Mouse (Mus musculus) ES-Bruce4 (cell line): ENCODE data around the gene Tmem40. TPM values are rescaled to one million over a fixed set of nuclear protein-coding genes. Genes with fewer than 3 reads are reported as not detected.

Experiments used
- H3K27ac ChIP-seq: 2 replicates; pipeline ENCODE4 v1.5.1; 2012; ENCODE audit warnings: low read length, inconsistent platforms; ENCODE audit not compliant: insufficient read depth
- H3K27me3 ChIP-seq: 2 replicates; pipeline ENCODE4 v1.6.1; 2012; ENCODE audit warnings: mild to moderate bottlenecking, low read length, inconsistent platforms; ENCODE audit not compliant: control insufficient read depth, poor library complexity, insufficient read depth, severe bottlenecking
- H3K36me3 ChIP-seq: 2 replicates; pipeline ENCODE4 v1.6.1; 2012; ENCODE audit warnings: inconsistent platforms, mild to moderate bottlenecking, low read length, moderate library complexity; ENCODE audit not compliant: control insufficient read depth, poor library complexity, insufficient read depth, severe bottlenecking
- H3K4me1 ChIP-seq: one replicate; pipeline ENCODE4 v1.8.1; 2011; ENCODE audit warnings: low read length; ENCODE audit not compliant: control insufficient read depth, insufficient read depth
- H3K4me3 ChIP-seq: 2 replicates; pipeline ENCODE4 v1.5.1; 2011; ENCODE audit warnings: low read depth, mild to moderate bottlenecking, low read length
- H3K9ac ChIP-seq: 2 replicates; pipeline ENCODE4 v1.6.1; 2012; ENCODE audit warnings: low read depth, mild to moderate bottlenecking, inconsistent platforms; ENCODE audit not compliant: poor library complexity, severe bottlenecking
- H3K9me3 ChIP-seq: replicated peaks from 2 replicates; pipeline ENCODE4 v1.6.1; 2012; ENCODE audit warnings: mild to moderate bottlenecking, low read length, inconsistent platforms; ENCODE audit not compliant: control insufficient read depth, poor library complexity, insufficient read depth, severe bottlenecking
- CTCF ChIP-seq: IDR thresholded peaks from one replicate; pipeline ENCODE4 v1.8.1; 2011; ENCODE audit warnings: low read depth, low read length
- EP300 ChIP-seq: IDR thresholded peaks from 2 replicates; pipeline ENCODE4 v1.6.1; 2011; ENCODE audit warnings: low read depth, low read length; ENCODE audit not compliant: insufficient read depth
- POLR2A ChIP-seq: IDR thresholded peaks from one replicate; pipeline ENCODE4 v1.8.1; 2011; ENCODE audit warnings: low read length; ENCODE audit not compliant: insufficient read depth
- polyA plus RNA-seq: library from polyadenylated mRNA; stranded (reverse); fragments of >200 nt; gene quantifications from 2 replicates; pipeline ENCODE4 v1.2.4, GENCODE M21; 2011; ENCODE audit warnings: low read depth; ENCODE audit not compliant: missing spikeins, insufficient read depth, insufficient read length

Tmem40 gene
- polyA plus RNA-seq, 1 experiment: 12.9 TPM

- Histone ChIP-seq H3K9me3 (no peaks in the 10 kb centered on the region), H3K4me1 (peaks cover 3% of the 10 kb centered on the region), H3K4me3 (no peak overlapping the region), H3K36me3 (no peaks in the 10 kb centered on the region), H3K27ac (no peak overlapping the region), H3K9ac (no peak overlapping the region), H3K27me3 (no peaks in the 10 kb centered on the region)
- TF ChIP-seq CTCF (no peak), POLR2A (no peak), EP300 (no peak)
These were observed 74.5 kb downstream of the Tmem40 start for GRCm38 (mm10) chr6:115687753-115688152.

- H3K9me3 ChIP-seq: no peaks in the 10 kb centered on the region
- peak overlapping the region; percentile 99 for H3K4me3 ChIP-seq
- TF ChIP-seq POLR2A (peak; percentile 85), EP300 (no peak)
- H3K9ac ChIP-seq: peak overlapping the region; percentile 76
- H3K36me3 ChIP-seq: no peaks in the 10 kb centered on the region
- H3K27me3 ChIP-seq: no peaks in the 10 kb centered on the region
- H3K27ac ChIP-seq: peak overlapping the region; percentile 96
- peaks cover 3% of the 10 kb centered on the region for H3K4me1 ChIP-seq
These were observed 77.2 kb downstream of the Tmem40 start for GRCm38 (mm10) chr6:115684851-115685646.

- H3K27ac ChIP-seq: peak overlapping the region; percentile 96
- H3K9me3 ChIP-seq: no peaks in the 10 kb centered on the region
- peak overlapping the region; percentile 9; the same call in 1 of the 2 replicates for H3K4me3 ChIP-seq
- no peaks in the 10 kb centered on the region for H3K36me3 ChIP-seq
- H3K4me1 ChIP-seq: peaks cover 3% of the 10 kb centered on the region
- H3K9ac ChIP-seq: peak overlapping the region; percentile 76; the same call in 1 of the 2 replicates
- no peaks in the 10 kb centered on the region for H3K27me3 ChIP-seq
- 0 out of 2 replicates have a peak, but pooled peaks have one; percentile 14 for TF ChIP-seq EP300
- no peak for TF ChIP-seq CTCF
These were observed 77.9 kb downstream of the Tmem40 start for GRCm38 (mm10) chr6:115684271-115684670.

GRCm38 (mm10) chr6:115681066-115681465 is 81.1 kb downstream of the Tmem40 start:
- no peaks in the 10 kb centered on the region for H3K27me3 ChIP-seq
- no peak overlapping the region for H3K4me3 ChIP-seq
- no peaks in the 10 kb centered on the region for H3K36me3 ChIP-seq
- TF ChIP-seq EP300 (no peak), CTCF (no peak), POLR2A (no peak)
- H3K27ac ChIP-seq: no peak overlapping the region
- H3K9ac ChIP-seq: no peak overlapping the region
- H3K9me3 ChIP-seq: no peaks in the 10 kb centered on the region
- peaks cover 3% of the 10 kb centered on the region for H3K4me1 ChIP-seq

Other genes with a start within 250 kb of the Tmem40 start
- 28.4 and 35.7 TPM in 2 replicates for gene Tsen2, start 217.7 kb downstream of the Tmem40 start, polyA plus RNA-seq
- not detected in 2 replicates for gene Mkrn2os, start 169.8 kb downstream of the Tmem40 start, polyA plus RNA-seq
- gene Mkrn2, start 160.5 kb downstream of the Tmem40 start, polyA plus RNA-seq: 45.1 and 45.8 TPM in 2 replicates
- gene Raf1, start 85.8 kb downstream of the Tmem40 start, polyA plus RNA-seq: 67.7 and 81.1 TPM in 2 replicates
- gene Cand2, start 12.1 kb upstream of the Tmem40 start, polyA plus RNA-seq: 12.8 and 13.9 TPM in 2 replicates
- 3,790 and 3,890 TPM in 2 replicates for gene Rpl32, start 46.3 kb upstream of the Tmem40 start, polyA plus RNA-seq
- 0.88 and 1.1 TPM in 2 replicates for gene Efcab12, start 76.0 kb upstream of the Tmem40 start, polyA plus RNA-seq
- gene Mbd4, start 91.0 kb upstream of the Tmem40 start, polyA plus RNA-seq: 24.7 and 28.0 TPM in 2 replicates
- gene Ift122, start 91.1 kb upstream of the Tmem40 start, polyA plus RNA-seq: 13.5 and 17.1 TPM in 2 replicates
- gene Rho, start 169.3 kb upstream of the Tmem40 start, polyA plus RNA-seq: 0.46 TPM in 1 of 2 replicates, not detected in the other
- gene H1foo, start 182.5 kb upstream of the Tmem40 start, polyA plus RNA-seq: not detected in 2 replicates
- gene Plxnd1, start 232.6 kb upstream of the Tmem40 start, polyA plus RNA-seq: 5.8 and 7.6 TPM in 2 replicates